Comparison of ENCODE assay signal across 18 mouse cellular contexts in genomic region chr2:65870919-65871582, GRCm38 (mm10). TPM values are rescaled to one million over a fixed set of nuclear protein-coding genes. Genes with fewer than 3 reads are reported as not detected.
DNase-seq lines count a peak whose midpoint lies in the region; ATAC-seq lines count a peak whose summit lies in the region.
"Had no signal": no experiment of that assay in that cellular context is flagged by ENCODE, and none has a peak within 500 bp of the region (broad histone marks: within the 10 kb centered on the region; RNA-seq: fewer than 3 reads in every experiment).

No protein-coding gene starts in this region.

- H3K9me3 ChIP-seq in embryonic facial prominence, embryonic 14.5 days (ENCODE audit: control insufficient read depth, low read length), result no peaks in the 10 kb centered on the region
- H3K9me3 ChIP-seq in embryonic facial prominence, embryonic 10.5 days, result no peaks in the 10 kb centered on the region
- no peaks in the 10 kb centered on the region for H3K9me3 ChIP-seq in midbrain, embryonic 13.5 days
- no peaks in the 10 kb centered on the region for H3K9me3 ChIP-seq in midbrain, embryonic 10.5 days (replicated peaks)
- H3K9me3 ChIP-seq: embryonic facial prominence, embryonic 12.5 days; heart, embryonic 12.5 days; hindbrain, embryonic 15.5 days; limb, embryonic 12.5 days; liver, embryonic 13.5 days; neural tube, embryonic 15.5 days had no signal

- peak; percentile 12 for DNase-seq in embryonic facial prominence, embryonic 14.5 days (ENCODE audit: low spot score)
- no peak for DNase-seq in embryonic facial prominence, embryonic 10.5 days (ENCODE audit: low spot score)
- DNase-seq in midbrain, embryonic 10.5 days (ENCODE audit: low spot score), result no peak
- DNase-seq in brain, adult 2 months (ENCODE audit: low read depth, low spot score), result peak; percentile 42
- DNase-seq in cerebellum, postnatal 14 days, result no peak
- DNase-seq in cerebellum, postnatal 4 days (ENCODE audit: low spot score in 2 of 2), result no peak
- no peak for DNase-seq in yolk sac, embryonic 10.5 days (ENCODE audit: low spot score)
- DNase-seq: adrenal gland, postnatal 10 days; kidney, adult 8-10 months; liver, embryonic 13.5 days; thymus, adult 18-20 months had no signal

- H3K4me1 ChIP-seq in embryonic facial prominence, embryonic 14.5 days (ENCODE audit: control insufficient read depth, insufficient read depth, low read length), result no peaks in the 10 kb centered on the region
- no peaks in the 10 kb centered on the region for H3K4me1 ChIP-seq in embryonic facial prominence, embryonic 10.5 days
- 0 out of 2 replicates have a peak, but pooled peaks cover 2% of the 10 kb centered on the region for H3K4me1 ChIP-seq in midbrain, embryonic 13.5 days (replicated peaks)
- H3K4me1 ChIP-seq in midbrain, embryonic 10.5 days, result no peaks in the 10 kb centered on the region
- H3K4me1 ChIP-seq: embryonic facial prominence, embryonic 12.5 days; heart, embryonic 12.5 days; hindbrain, embryonic 15.5 days; limb, embryonic 12.5 days; liver, embryonic 13.5 days had no signal

- no peak overlapping the region for H3K4me3 ChIP-seq in embryonic facial prominence, embryonic 14.5 days (ENCODE audit: low read depth, low read length)
- H3K4me3 ChIP-seq in embryonic facial prominence, embryonic 10.5 days, result no peak overlapping the region
- H3K4me3 ChIP-seq in midbrain, embryonic 13.5 days (replicated peaks), result no peak overlapping the region
- H3K4me3 ChIP-seq in midbrain, embryonic 10.5 days, result no peak overlapping the region
- H3K4me3 ChIP-seq: embryonic facial prominence, embryonic 12.5 days; heart, embryonic 12.5 days; hindbrain, embryonic 15.5 days; limb, embryonic 12.5 days; liver, embryonic 13.5 days; myocyte; neural tube, embryonic 15.5 days had no signal

- no peak overlapping the region for H3K4me2 ChIP-seq in embryonic facial prominence, embryonic 14.5 days (ENCODE audit: low read depth, low read length)
- H3K4me2 ChIP-seq in midbrain, embryonic 13.5 days (replicated peaks), result no peak overlapping the region
- H3K4me2 ChIP-seq: embryonic facial prominence, embryonic 12.5 days; heart, embryonic 12.5 days; hindbrain, embryonic 15.5 days; limb, embryonic 12.5 days; liver, embryonic 13.5 days; neural tube, embryonic 15.5 days had no signal

- H3K27ac ChIP-seq in embryonic facial prominence, embryonic 14.5 days (replicated peaks; ENCODE audit: low read depth, low read length), result no peak overlapping the region
- H3K27ac ChIP-seq in embryonic facial prominence, embryonic 10.5 days (replicated peaks), result no peak overlapping the region
- 0 out of 2 replicates have a peak overlapping the region, but pooled peaks have one; percentile 10 for H3K27ac ChIP-seq in midbrain, embryonic 13.5 days
- no peak overlapping the region for H3K27ac ChIP-seq in midbrain, embryonic 10.5 days (replicated peaks)
- H3K27ac ChIP-seq: embryonic facial prominence, embryonic 12.5 days; hindbrain, embryonic 15.5 days; limb, embryonic 12.5 days; liver, embryonic 13.5 days; neural tube, embryonic 15.5 days had no signal

- no peak for ATAC-seq in embryonic facial prominence, embryonic 14.5 days (ENCODE audit: low read depth)
- ATAC-seq in midbrain, embryonic 13.5 days, result no peak

- no peaks in the 10 kb centered on the region for H3K27me3 ChIP-seq in embryonic facial prominence, embryonic 14.5 days (replicated peaks; ENCODE audit: control insufficient read depth, insufficient read depth, low read length)
- H3K27me3 ChIP-seq in embryonic facial prominence, embryonic 10.5 days (replicated peaks; ENCODE audit: low read depth, poor library complexity, severe bottlenecking), result no peaks in the 10 kb centered on the region
- H3K27me3 ChIP-seq in midbrain, embryonic 13.5 days, result no peaks in the 10 kb centered on the region
- no peaks in the 10 kb centered on the region for H3K27me3 ChIP-seq in midbrain, embryonic 10.5 days (ENCODE audit: low read depth, poor library complexity, severe bottlenecking)
- H3K27me3 ChIP-seq: embryonic facial prominence, embryonic 12.5 days; heart, embryonic 12.5 days; hindbrain, embryonic 15.5 days; limb, embryonic 12.5 days; liver, embryonic 13.5 days; neural tube, embryonic 15.5 days had no signal

- no peak overlapping the region for H3K9ac ChIP-seq in embryonic facial prominence, embryonic 14.5 days (ENCODE audit: low read depth, low read length)
- no peak overlapping the region for H3K9ac ChIP-seq in midbrain, embryonic 13.5 days (replicated peaks)
- H3K9ac ChIP-seq: embryonic facial prominence, embryonic 12.5 days; heart, embryonic 12.5 days; hindbrain, embryonic 15.5 days; limb, embryonic 12.5 days; liver, embryonic 13.5 days; neural tube, embryonic 15.5 days had no signal

- no peaks in the 10 kb centered on the region for H3K36me3 ChIP-seq in embryonic facial prominence, embryonic 14.5 days (ENCODE audit: control insufficient read depth, insufficient read depth, low read length)
- no peaks in the 10 kb centered on the region; the same call in 1 of the 2 replicates for H3K36me3 ChIP-seq in embryonic facial prominence, embryonic 10.5 days (replicated peaks)
- peaks cover 7% of the 10 kb centered on the region; the same call in 1 of the 2 replicates for H3K36me3 ChIP-seq in midbrain, embryonic 13.5 days
- peaks cover 4% of the 10 kb centered on the region; the same call in 1 of the 2 replicates for H3K36me3 ChIP-seq in midbrain, embryonic 10.5 days
- H3K36me3 ChIP-seq: embryonic facial prominence, embryonic 12.5 days; heart, embryonic 12.5 days; hindbrain, embryonic 15.5 days; limb, embryonic 12.5 days; liver, embryonic 13.5 days; neural tube, embryonic 15.5 days had no signal

- 73% methylated on average over 12 of the region's 12 CpGs for WGBS in embryonic facial prominence, embryonic 14.5 days
- WGBS in embryonic facial prominence, embryonic 10.5 days, result 85% methylated on average over 12 of the region's 12 CpGs
- WGBS in midbrain, embryonic 13.5 days, result 62% methylated on average over 12 of the region's 12 CpGs
- 85% methylated on average over 12 of the region's 12 CpGs for WGBS in midbrain, embryonic 10.5 days

RNA-seq across cellular contexts. Expression of gene Csrnp3, which starts 25.5 kb away (rescaled TPM):
- 3.1 and 4.1 TPM in 2 replicates for polyA plus RNA-seq in embryonic facial prominence, embryonic 14.5 days (2014; fragmentation: Nextera tagmentation; extraction: Ambion mirVana)
- polyA plus RNA-seq in embryonic facial prominence, embryonic 10.5 days (2016; fragmentation: Nextera tagmentation; extraction: Ambion mirVana), result 5.1 and 6.2 TPM in 2 replicates
- polyA plus RNA-seq in midbrain, embryonic 13.5 days (2015; fragmentation: Nextera tagmentation; extraction: Ambion mirVana), result 60.5 and 61.9 TPM in 2 replicates
- 8.0 and 13.7 TPM in 2 replicates for polyA plus RNA-seq in midbrain, embryonic 10.5 days (2016; fragmentation: Nextera tagmentation; extraction: Ambion mirVana)

Comparison
In these comparisons a context has a peak if more than half of its experiments do, and no peak if none do; other contexts are left out.
1. DNase-seq: peak in embryonic facial prominence, embryonic 14.5 days (single experiment) and brain, adult 2 months (single experiment); none in embryonic facial prominence, embryonic 10.5 days (single experiment), midbrain, embryonic 10.5 days (single experiment), cerebellum, postnatal 14 days (0 of 2), cerebellum, postnatal 4 days (0 of 2) and yolk sac, embryonic 10.5 days (single experiment).